Mouse (Mus musculus) gastrocnemius, adult 8-10 months (tissue): Measurements from ENCODE around the gene Tnpo3. TPM values are rescaled to one million over a fixed set of nuclear protein-coding genes. Genes with fewer than 3 reads are reported as not detected.

Source experiments
- DNase-seq, 2 experiments: peaks; one replicate each; pipeline ENCODE4 v3.0.0; 2022; ENCODE audit warnings: low spot score in 2 of 2
- total RNA-seq, 4 experiments: library from RNA; stranded (reverse); gene quantifications; 2 replicates each; pipeline ENCODE4 v1.2.4; 2022

The Tnpo3 gene
- total RNA-seq, 4 experiments from 2014 or later = 32.7 to 36.9 (median 35.4) TPM

DNA sequence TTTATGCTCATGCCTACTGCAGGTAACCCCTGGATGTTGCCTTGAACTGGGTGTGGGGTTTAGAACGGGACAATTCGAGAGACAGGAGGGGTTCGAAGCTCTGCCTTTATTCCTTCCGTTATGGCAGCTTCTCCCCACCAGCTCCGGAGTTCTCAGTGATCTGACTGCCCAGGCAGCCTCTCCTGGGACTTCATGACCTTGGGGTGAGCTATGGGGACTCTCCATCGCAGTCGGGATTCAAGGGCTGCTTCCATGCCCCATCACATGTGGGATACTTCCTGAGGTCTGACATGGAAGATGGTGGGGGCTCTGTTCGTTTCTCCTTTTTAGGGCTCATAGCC lies 81.6 kb downstream of the Tnpo3 start:
- no peak for DNase-seq

DNA sequence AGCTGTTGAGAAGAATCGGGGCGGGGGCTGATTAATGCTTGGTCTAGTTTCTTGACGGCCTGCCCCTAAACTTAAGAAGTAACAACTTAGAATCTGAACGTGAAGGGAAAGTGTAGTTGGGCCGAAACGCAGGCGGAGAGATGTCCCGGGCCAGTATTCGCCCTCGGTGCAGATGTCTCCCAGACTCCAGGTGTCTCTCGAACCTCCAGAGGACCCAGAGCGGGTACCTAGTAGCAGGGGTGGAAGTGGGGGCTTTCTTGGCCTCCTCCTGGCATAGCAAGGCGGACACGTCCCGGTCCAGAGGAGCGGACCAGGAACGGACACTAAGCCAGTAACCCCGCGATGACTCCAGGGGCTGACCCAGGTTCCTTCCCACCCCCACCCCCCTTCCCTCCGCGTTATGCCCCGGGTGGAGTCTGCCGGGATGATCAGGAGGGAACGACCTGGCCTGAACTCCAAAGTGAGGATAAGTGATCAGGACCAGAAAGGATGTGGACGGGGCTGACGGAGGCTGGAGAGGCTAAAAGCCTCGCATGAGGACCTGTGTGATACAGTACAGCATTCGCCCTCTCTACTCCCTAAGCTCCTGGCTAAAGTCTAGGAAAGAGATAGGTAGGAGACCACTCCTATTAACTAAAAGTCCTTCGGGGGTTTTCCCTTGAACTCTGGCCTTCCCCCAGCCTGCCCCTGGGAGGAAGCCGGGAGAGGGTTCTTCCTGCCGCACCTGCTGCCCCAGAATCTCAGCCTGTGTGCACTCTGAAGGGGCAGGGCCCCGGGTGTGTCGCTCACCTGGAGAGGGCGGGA lies 82.1 kb downstream of the Tnpo3 start:
- DNase-seq = no peak

DNA sequence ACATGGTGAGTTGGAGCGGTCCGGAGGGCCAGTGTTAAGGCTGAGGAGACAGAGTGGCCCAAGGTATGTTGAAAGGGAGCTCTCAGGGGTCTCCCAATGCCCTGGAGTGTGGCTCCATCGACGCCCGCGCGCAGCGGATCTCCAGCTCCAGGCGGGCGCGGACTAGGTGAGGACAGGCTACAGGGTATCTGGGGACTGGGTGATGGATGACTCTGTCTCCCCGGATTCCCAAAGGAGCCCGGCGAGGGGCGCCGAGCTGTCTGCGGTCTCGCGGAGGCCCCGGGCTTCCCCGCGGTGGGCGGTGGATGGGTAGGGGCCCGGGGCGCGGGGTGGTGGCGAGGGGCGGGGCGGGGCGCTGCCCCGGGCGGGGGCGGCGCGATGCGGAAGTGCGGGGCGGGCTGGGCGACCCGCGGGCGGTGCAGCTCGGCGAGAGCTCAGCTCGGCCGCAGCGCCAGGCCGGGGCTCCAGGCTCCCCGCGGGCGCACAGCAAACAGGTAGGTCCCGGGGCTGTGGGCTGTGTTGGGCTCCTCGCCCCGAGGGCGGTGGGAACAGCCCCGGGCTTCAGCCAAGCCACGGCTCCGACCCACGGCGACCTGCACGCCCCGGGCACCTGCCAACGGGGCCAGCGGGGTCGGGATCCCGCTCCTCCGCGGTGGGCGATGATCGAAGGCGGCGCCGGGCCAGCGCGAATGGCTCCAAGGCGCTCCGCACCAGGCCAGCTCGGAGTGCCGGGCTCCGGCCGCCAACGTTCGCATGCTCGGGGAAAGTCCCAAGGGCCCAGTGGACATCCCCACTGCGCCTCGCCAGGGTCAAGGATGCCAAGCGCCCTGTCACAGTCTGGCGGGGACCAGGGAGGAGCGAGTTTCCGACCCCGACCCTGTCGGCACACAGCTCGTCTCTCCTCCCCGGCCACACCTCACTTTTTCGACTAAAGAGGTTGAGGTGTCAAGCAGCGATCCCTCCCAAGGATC lies 83.1 kb downstream of the Tnpo3 start, which contains the start of gene Irf5:
Gene Irf5, plus strand, starts transcription at position 345 of the 971 bp plus-strand sequence.
- no peak for DNase-seq

DNA sequence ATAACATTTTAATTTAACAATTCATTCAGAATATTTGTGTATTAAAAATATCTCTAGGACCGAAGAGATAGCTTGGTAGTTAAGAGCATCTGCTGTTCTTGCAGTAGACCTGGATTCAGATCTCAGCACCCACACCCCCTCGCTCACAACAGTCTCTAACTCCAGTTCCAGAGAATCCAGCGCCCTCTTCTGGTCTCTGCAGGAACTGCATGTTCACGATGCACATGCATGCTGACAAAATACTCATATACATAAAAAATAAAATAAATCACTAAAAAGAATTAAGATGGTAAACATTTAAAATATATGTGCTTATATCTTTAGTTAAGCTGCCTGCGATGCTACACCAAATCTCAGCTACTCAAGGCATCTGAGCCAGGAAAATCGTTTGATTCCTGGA lies 84.4 kb downstream of the Tnpo3 start:
- DNase-seq = no peak

DNA sequence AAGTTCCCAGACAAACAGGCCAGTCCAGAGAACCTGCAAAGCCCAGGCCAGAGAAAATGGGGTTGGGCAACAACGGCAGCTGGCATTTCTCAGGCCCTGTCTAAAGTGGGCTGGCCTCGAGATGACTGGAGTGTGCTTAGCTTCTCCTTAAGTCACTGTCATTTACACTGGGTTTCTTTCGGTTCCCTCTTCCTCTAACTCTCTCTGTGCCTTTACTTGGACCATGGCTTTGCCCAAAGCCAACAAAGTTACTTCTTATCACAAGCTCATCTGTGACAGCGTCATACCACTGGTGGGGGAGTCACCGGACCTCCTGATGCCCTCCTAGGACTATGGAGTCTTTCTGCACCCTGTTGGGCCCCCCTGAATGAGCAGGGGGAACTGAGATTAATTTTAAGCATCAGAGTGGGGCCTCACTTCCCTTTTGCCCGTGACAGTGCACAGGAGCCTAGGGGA lies 85.6 kb downstream of the Tnpo3 start:
- DNase-seq = no peak

DNA sequence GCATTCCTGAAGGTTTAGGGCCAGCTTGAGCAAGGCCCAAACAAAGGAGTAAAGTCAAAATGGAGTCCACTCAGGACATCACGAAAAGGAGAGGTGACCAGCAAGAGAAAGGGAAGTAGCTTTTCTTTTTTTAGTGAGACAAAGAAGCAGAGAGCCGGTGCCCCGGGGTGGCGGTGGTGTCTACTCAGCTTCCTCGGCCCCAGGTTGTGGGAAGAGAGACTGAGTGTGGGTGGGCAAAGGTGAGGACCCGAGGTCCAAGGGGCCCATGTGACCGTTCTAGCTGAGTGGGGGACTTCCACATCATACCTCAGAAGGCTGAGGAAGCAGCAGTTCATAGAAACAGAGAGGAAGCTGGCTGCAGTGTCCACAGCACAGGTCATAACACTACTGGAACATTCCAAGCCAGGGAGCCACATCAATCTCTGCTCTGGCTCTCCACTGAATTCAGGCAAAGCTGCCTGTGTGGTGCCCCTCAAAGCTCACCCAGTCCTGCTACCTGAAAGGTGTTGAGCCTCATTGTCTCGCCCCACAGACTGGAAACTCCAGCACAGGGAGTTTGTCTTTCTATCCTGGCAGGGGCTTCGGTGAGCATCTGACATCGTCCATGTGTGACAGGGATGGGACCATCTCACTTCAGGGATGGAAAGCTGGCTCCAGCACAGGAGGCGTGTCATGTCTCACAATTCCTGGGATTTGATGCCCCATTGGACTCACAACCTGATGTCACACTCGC lies 86.2 kb downstream of the Tnpo3 start:
- DNase-seq = no peak

DNA sequence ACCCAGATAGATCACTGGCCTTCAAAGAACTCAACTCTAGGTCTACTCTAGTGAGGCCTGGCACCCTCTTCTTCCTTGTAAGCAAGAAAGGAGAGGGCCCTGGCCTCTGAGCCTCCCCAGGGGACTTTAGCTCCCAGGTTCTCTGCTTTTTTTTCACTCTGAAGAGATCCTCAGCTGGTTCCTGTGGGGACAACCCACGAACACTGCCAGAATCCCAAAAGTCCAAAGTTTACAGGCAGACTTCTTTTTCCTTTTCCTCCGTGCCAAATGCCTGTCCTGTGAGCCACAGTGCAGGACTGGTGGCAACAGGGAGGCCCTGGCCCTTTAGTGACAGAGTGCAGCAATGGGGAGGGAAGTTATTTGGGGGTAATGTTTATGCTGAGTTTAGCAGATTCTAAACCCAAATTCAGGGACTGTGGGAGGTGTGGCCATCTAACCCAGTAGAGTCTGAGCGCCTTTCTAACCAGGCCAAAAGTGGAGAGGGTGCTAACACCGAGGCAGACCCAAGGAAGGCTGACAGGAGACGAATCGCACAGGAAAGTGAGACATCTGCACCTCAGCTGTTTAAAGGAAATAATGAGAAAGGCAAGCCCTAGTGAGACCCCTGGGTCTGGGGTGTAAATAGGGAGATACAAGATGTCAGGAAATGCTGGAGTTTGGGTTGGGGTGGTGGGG lies 86.9 kb downstream of the Tnpo3 start:
- DNase-seq = no peak

DNA sequence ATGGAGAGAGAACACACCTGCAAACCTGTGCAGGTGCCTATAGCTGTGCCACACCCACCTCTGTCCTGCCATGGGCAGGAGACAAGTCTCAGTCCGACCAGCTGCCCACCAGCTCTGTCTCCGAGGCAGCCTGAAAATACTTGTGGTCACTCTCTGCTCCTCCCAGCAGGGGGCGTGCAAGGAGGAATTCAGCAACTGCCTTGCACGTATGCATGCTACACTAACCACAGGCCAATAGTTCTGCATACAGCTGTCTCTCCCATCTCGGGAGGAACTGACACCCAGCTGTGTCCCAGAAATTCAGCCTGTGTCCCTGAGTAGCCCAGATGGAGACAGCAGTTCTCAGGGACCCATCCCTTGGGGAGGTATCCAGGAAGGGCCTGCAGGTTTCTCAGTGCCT lies 92.5 kb downstream of the Tnpo3 start:
- DNase-seq = peak; percentile 46 to 54

DNA sequence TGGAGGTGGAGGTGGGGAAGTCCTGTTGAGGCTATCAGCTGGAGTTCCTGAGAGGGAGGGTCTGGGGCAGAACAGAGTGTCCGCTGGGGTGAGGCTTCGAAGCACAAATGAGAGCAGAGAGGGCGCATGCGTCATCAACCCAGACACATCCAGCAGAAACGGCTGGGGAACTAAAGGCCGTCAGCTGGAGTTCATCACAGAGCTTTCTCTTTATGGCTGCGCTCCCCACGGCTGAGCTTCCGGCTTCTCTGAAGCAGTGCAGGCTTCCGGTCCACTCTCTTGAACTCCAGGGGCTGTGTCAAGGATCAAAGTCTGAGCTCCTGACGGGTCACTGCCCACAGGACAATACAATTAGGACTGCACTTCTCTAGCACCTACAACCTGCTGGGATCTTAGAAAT lies 96.4 kb downstream of the Tnpo3 start:
- no peak for DNase-seq

DNA sequence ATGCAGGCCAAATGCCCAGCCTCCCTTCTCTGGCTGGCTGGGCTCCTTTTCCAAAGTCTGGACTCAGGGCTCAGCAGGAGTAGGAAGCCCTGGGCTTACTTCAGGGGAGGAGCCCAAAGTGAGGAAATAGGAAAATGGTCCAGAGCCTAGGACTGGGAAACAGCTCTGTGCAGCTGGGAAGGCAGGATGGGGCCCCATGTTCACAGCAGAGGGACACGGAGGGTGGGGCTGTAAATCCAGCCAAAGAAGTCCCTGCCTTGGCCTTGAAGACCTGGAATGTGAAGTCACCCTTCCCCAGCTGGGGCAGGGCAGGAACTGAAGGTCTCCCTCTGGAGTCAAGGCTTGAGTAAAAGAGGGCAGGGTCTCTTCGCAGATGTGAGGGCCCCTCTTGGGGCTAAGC lies 100.6 kb downstream of the Tnpo3 start:
- peak in 1 of 2 experiments; percentile 40 for DNase-seq

DNA sequence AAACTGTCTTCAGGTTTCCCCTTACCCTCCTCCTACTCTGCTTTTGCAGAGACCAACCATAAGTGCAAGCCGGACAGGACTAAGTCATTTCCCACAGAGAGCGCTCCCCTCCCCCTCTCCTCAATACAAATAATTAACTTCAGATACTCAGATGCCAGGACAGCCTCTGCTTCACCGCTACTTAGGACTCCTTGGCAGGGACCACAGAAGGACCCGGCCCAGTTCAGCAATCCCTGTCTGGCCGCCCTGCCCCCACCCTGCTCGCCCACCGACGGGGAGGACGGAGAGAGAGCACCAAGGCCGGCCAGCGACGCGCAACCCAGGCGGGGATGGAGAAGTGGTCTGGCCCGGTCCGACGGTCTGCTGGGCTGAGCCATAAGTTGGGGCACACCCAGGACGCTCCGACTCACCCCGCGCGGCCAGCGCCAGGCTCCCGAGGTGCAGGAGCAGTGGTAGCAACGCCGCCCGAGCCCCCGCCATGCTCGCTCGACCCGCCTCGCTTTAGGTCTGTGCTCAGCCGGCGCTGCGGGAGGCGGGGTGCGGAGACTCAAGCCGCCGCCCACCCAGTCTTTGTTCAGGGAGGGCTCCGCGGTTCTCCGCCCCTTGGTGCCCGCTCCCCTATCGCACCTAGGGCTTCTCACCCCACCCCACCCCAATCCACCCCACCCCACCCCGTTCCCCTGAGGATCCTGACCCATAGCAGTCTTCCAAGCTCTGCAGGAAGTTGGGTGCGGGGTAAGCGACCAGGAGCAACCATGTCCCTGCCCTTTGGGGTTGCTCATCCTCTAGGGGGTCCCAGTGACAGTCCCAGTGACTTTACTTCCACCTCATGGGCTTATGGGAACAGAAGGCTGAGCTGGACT lies 102.0 kb downstream of the Tnpo3 start, which contains the start of gene Kcp:
Gene Kcp, minus strand, starts transcription at position 506 of the 863 bp plus-strand sequence.
- no peak for DNase-seq

DNA sequence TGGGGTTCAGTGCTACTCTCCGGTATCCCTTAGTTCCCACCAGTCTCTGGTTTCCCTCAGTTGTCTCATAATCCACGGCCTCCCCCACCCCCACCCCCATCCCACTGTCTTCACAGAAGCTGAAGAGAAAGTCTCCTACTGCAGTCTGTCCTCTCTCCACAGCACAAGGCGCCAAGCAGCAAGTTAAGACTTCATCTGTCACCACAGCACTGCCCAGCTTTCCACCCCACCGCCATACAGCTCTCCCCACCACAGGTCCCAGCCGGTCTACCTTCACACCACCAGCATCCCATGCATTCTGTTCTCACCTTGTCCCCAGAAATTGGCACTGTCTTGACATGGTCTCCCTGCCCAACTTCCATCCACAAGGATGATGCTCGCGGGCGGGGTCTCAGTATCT lies 102.9 kb downstream of the Tnpo3 start:
- no peak for DNase-seq

DNA sequence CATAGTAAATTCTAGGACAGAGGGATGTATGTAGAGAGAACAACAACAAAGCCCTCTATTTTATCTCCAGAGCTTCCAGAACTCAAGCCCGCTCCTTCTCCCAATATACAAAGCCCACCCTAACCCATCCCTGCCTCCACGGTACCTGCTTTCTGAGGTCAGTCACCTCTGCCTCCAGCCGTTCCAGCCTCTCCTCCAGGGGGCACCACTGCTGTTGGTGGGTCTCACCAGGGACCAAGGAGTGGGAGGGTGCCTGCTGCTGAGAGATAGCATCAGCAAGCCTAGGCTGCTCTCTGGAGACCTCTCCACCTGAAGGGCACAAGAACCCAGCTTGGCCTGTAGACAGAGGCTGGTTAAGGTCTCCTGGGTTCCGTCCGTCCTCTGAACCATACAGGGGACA lies 104.2 kb downstream of the Tnpo3 start:
- DNase-seq = no peak

DNA sequence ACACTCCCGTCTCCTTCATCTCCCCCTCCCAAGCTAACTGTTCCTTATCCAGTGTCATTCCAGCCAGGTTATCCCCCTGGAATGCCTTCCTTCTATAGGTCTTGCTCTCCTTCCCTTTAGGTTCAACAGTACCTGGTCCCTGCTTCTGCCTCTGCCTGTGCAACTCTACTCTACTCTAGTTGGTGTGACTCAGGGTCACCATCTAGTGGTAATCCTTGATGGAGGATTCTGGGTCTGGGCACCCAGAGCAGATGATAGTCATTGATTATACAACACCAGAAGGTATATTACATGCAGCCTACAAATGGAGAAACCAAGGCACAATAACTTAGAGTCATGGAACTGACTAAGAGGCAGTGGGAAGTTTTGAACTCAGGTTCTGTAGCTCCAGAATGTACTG lies 108.1 kb downstream of the Tnpo3 start:
- DNase-seq = no peak

DNA sequence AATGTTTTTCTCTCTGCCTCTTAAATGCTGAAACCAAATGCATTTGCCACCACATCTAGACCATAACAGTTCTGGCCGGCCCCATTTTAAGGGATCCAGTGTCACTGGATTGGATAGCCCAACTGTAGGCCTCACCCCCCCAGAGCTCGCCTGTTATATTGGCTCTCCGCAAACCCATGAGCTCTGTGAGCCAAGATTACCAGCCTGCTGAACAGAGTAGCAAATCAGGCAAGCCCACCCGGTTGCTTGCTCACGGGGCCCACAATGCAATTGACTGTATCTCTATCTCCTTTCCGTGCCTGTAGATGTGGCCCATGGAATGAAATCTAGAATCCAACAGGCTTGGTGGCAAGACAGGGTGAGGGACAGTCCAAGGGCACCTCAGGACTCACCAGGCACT lies 108.9 kb downstream of the Tnpo3 start:
- DNase-seq = no peak

DNA sequence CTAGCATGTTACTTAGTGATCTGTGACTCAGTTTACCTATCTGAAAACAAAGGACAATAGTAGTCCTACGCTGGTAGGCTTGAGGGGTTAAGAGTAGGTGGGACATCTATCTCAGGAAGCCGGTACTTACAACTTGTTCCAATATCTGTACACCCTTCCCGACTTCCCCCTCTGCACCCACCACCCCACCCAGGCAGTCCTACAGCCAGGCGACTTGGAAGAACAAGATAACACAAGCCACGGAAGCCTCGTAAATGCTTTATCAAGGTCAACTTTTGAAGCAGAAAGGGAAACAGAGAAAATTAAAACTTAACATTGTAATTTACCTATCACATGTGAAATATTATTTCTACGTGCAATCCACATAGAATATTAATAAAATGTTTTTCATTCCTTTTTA lies 109.5 kb downstream of the Tnpo3 start:
- DNase-seq = no peak

DNA sequence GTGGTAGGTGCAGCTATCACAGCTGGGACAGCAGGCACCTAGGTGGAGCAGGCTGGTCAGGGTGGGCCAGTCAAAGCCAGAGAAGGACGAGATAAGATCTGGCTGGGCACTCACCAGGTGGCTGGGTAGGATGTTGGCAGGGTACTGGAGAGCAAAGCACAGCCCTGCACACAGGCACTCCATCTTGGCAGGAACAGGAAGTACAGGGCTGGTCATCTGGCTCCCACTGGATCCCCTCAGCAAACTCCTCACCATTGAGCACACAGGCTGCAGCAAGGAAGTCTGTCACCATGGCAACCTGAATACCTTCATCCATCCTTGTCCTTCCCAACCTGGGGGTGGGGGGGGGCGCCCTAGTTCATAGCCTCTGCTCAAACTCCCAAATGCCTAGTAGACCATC lies 111.9 kb downstream of the Tnpo3 start:
- no peak for DNase-seq

DNA sequence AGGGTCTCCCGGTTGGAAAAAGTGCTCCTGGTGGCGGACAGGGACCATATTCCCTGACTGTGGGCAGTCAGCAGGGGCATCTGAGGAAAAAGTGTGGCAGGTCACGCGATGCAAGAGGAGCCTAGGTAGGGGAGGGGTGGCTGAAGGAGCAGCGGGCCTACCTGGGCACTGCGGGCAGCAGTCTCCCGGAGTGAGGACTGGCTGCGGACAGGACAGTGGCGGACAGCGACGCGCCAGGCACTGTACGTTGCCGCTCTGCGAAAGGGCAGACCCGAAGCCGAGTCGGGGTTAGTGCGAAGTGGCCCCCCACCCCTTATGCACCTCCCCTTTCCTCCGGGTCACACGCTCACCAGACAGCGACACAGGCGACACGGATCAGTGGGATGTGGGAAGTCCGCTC lies 113.4 kb downstream of the Tnpo3 start:
- DNase-seq = no peak

DNA sequence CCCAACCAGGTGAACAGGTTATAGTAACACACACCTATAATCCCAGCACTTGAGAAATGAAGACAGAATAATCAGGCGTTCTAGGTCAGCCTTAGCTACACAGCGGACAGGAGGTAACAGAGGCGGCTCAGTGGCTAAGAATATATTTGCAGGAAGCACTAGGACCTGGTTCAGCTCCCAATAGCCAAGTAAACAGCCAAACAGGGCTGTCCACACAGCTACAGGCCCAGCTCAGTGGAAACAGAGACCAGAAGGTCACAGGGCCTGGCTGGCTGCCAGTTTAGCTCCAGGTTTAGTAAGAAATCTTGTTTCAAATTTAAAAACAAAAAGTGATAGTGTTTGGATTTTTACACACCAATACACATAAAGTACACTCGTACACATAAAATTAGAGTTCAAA lies 115.6 kb downstream of the Tnpo3 start:
- peak in 1 of 2 experiments; percentile 40 for DNase-seq
